16 mouse cellular contexts compared by ENCODE assay signal in genomic region chr6:88262160-88262559, GRCm38 (mm10). TPM values are rescaled to one million over a fixed set of nuclear protein-coding genes. Genes with fewer than 3 reads are reported as not detected.
DNase-seq lines count a peak whose midpoint lies in the region; ATAC-seq and TF ChIP-seq lines count a peak whose summit lies in the region.
"Had no signal": no experiment of that assay in that cellular context is flagged by ENCODE, and none has a peak within 500 bp of the region (broad histone marks: within the 10 kb centered on the region; RNA-seq: fewer than 3 reads in every experiment).

No protein-coding gene starts in this region.

- 12% methylated on average over 9 of the region's 9 CpGs for WGBS in neural tube, embryonic 13.5 days
- 13% methylated on average over 9 of the region's 9 CpGs for WGBS in neural tube, embryonic 15.5 days
- WGBS in forebrain, embryonic 11.5 days, result 32% methylated on average over 9 of the region's 9 CpGs
- WGBS in hindbrain, postnatal 0 days, result 38% methylated on average over 9 of the region's 9 CpGs

- TF ChIP-seq CTCF in hindbrain, postnatal 0 days (IDR thresholded peaks at IDR 0.05; ENCODE audit: low read depth), result no peak

- no peak overlapping the region for H3K27ac ChIP-seq in neural tube, embryonic 13.5 days (replicated peaks)
- H3K27ac ChIP-seq in neural tube, embryonic 15.5 days (replicated peaks), result no peak overlapping the region
- no peak overlapping the region for H3K27ac ChIP-seq in forebrain, embryonic 11.5 days (ENCODE audit: low read depth, low read length)
- H3K27ac ChIP-seq in hindbrain, postnatal 0 days, result no peak overlapping the region
- H3K27ac ChIP-seq: limb, embryonic 13.5 days had no signal

- H3K4me2 ChIP-seq in neural tube, embryonic 13.5 days, result no peak overlapping the region
- no peak overlapping the region for H3K4me2 ChIP-seq in neural tube, embryonic 15.5 days
- no peak overlapping the region for H3K4me2 ChIP-seq in forebrain, embryonic 11.5 days (ENCODE audit: low read depth, low read length, severe bottlenecking)
- no peak overlapping the region for H3K4me2 ChIP-seq in hindbrain, postnatal 0 days (ENCODE audit: low read depth, low read length)
- H3K4me2 ChIP-seq: limb, embryonic 13.5 days had no signal

- H3K36me3 ChIP-seq in neural tube, embryonic 13.5 days, result no peaks in the 10 kb centered on the region
- no peaks in the 10 kb centered on the region for H3K36me3 ChIP-seq in neural tube, embryonic 15.5 days
- no peaks in the 10 kb centered on the region for H3K36me3 ChIP-seq in forebrain, embryonic 11.5 days (ENCODE audit: control insufficient read depth, insufficient read depth, low read length)
- H3K36me3 ChIP-seq in hindbrain, postnatal 0 days (ENCODE audit: insufficient read depth, low read length), result no peaks in the 10 kb centered on the region; the same call in 1 of the 2 replicates

- DNase-seq in forebrain, embryonic 11.5 days (ENCODE audit: low spot score), result no peak
- DNase-seq in hindbrain, postnatal 0 days (ENCODE audit: low spot score), result peak; percentile 59
- DNase-seq in right cerebral cortex, postnatal 10 days (ENCODE audit: low spot score in 2 of 2), result peak; percentile 63
- no peak for DNase-seq in thymus, postnatal 36 days
- DNase-seq in kidney, adult 9 months, result no peak
- no peak for DNase-seq in B cell, adult 2 months
- DNase-seq: cerebellum, adult 18-20 months; heart, postnatal 4 days; kidney, postnatal 25 days had no signal

- no peak overlapping the region for H3K4me3 ChIP-seq in neural tube, embryonic 13.5 days
- no peak overlapping the region for H3K4me3 ChIP-seq in neural tube, embryonic 15.5 days (replicated peaks)
- no peak overlapping the region for H3K4me3 ChIP-seq in forebrain, embryonic 11.5 days (ENCODE audit: low read depth, low read length)
- no peak overlapping the region for H3K4me3 ChIP-seq in hindbrain, postnatal 0 days (ENCODE audit: low read length)
- H3K4me3 ChIP-seq: limb, embryonic 13.5 days had no signal

- 0 out of 2 replicates have a peak, but pooled peaks have one; percentile 15 for ATAC-seq in neural tube, embryonic 13.5 days (ENCODE audit: low read depth)
- no peak for ATAC-seq in neural tube, embryonic 15.5 days (ENCODE audit: low FRiP score)
- 0 out of 2 replicates have a peak, but pooled peaks have one; percentile 33 for ATAC-seq in forebrain, embryonic 11.5 days (replicated peaks; ENCODE audit: low FRiP score)
- ATAC-seq in hindbrain, postnatal 0 days, result peak; percentile 83
- ATAC-seq: activated CD4-positive, CD25-positive, alpha-beta regulatory T cell, adult 4 months; lung, postnatal 0 days had no signal

- H3K9me3 ChIP-seq in neural tube, embryonic 13.5 days, result no peaks in the 10 kb centered on the region
- no peaks in the 10 kb centered on the region for H3K9me3 ChIP-seq in neural tube, embryonic 15.5 days (replicated peaks)
- no peaks in the 10 kb centered on the region for H3K9me3 ChIP-seq in forebrain, embryonic 11.5 days (ENCODE audit: control insufficient read depth, low read length)
- H3K9me3 ChIP-seq in hindbrain, postnatal 0 days (ENCODE audit: low read length), result no peaks in the 10 kb centered on the region
- H3K9me3 ChIP-seq: limb, embryonic 13.5 days had no signal

- no peaks in the 10 kb centered on the region for H3K27me3 ChIP-seq in neural tube, embryonic 13.5 days
- H3K27me3 ChIP-seq in neural tube, embryonic 15.5 days (replicated peaks), result no peaks in the 10 kb centered on the region
- H3K27me3 ChIP-seq in forebrain, embryonic 11.5 days (ENCODE audit: control insufficient read depth, insufficient read depth, low read length), result no peaks in the 10 kb centered on the region
- H3K27me3 ChIP-seq in hindbrain, postnatal 0 days (ENCODE audit: insufficient read depth, low read length), result no peaks in the 10 kb centered on the region

- H3K9ac ChIP-seq in neural tube, embryonic 13.5 days, result no peak overlapping the region
- H3K9ac ChIP-seq in neural tube, embryonic 15.5 days (replicated peaks), result no peak overlapping the region
- peak overlapping the region; percentile 2; the same call in 1 of the 2 replicates for H3K9ac ChIP-seq in forebrain, embryonic 11.5 days (ENCODE audit: low read length)
- no peak overlapping the region for H3K9ac ChIP-seq in hindbrain, postnatal 0 days (replicated peaks; ENCODE audit: low read length)
- H3K9ac ChIP-seq: limb, embryonic 13.5 days had no signal

- H3K4me1 ChIP-seq in neural tube, embryonic 13.5 days (replicated peaks), result peaks cover 9% of the 10 kb centered on the region
- peaks cover 6% of the 10 kb centered on the region for H3K4me1 ChIP-seq in neural tube, embryonic 15.5 days
- H3K4me1 ChIP-seq in forebrain, embryonic 11.5 days (replicated peaks; ENCODE audit: control insufficient read depth, insufficient read depth, low read length), result 0 out of 2 replicates have a peak, but pooled peaks cover 3% of the 10 kb centered on the region
- no peaks in the 10 kb centered on the region for H3K4me1 ChIP-seq in hindbrain, postnatal 0 days (ENCODE audit: insufficient read depth, low read length)
- H3K4me1 ChIP-seq: limb, embryonic 13.5 days had no signal

RNA-seq across cellular contexts. Expression of gene Dnajb8, which starts 40.1 kb away (rescaled TPM):
- polyA plus RNA-seq in neural tube, embryonic 13.5 days (2015; fragmentation: Nextera tagmentation; extraction: Ambion mirVana), result not detected in 2 replicates
- not detected in 2 replicates for polyA plus RNA-seq in neural tube, embryonic 15.5 days (2015; fragmentation: Nextera tagmentation; extraction: Ambion mirVana)
- not detected in 2 replicates for polyA plus RNA-seq in forebrain, embryonic 11.5 days (2014; fragmentation: Nextera tagmentation; extraction: Ambion mirVana)
- total RNA-seq in hindbrain, postnatal 0 days (2014; rRNA removed), result not detected in 2 replicates
- not detected in 2 replicates for polyA plus RNA-seq in hindbrain, postnatal 0 days (2015; fragmentation: Nextera tagmentation; extraction: Ambion mirVana)
- total RNA-seq: gastrocnemius, postnatal 4 days; heart, postnatal 4 days had no signal
- polyA plus RNA-seq: activated CD4-positive, CD25-positive, alpha-beta regulatory T cell, adult 4 months; limb, embryonic 13.5 days; lung, postnatal 0 days; spleen, adult 2 months had no signal

Comparison
In these comparisons a context has a peak if more than half of its experiments do, and no peak if none do; other contexts are left out.
1. DNase-seq: peak in hindbrain, postnatal 0 days (single experiment) and right cerebral cortex, postnatal 10 days (2 of 2); none in forebrain, embryonic 11.5 days (single experiment), thymus, postnatal 36 days (0 of 2), kidney, adult 9 months (single experiment) and B cell, adult 2 months (0 of 2).